Mouse (Mus musculus) midbrain, postnatal 0 days (tissue): ENCODE measurements around the gene Ccdc38. TPM values are rescaled to one million over a fixed set of nuclear protein-coding genes. Genes with fewer than 3 reads are reported as not detected.

Experiments
- ATAC-seq: fragments of 200-750 bp; cut with Nextera tagmentation; 2 replicates; pipeline ENCODE4 v1.8.0; 2017; ENCODE audit warnings: moderate number of reproducible peaks, mild to moderate bottlenecking, moderate TSS enrichment, moderate library complexity; ENCODE audit not compliant: low FRiP score
- DNase-seq: peaks from one replicate; pipeline ENCODE4 v3.0.0-alpha.2; 2015; ENCODE audit warnings: low spot score
- H3K27ac ChIP-seq: fragments of 300-500 bp; sonication (generic); 2 replicates; pipeline ENCODE4 v1.5.1; 2014; ENCODE audit warnings: low read depth, mild to moderate bottlenecking, low read length, mixed read lengths
- H3K27me3 ChIP-seq: fragments of 300-500 bp; sonication (generic); 2 replicates; pipeline ENCODE4 v1.6.1; 2014; ENCODE audit warnings: low read length, control low read depth, mixed read lengths; ENCODE audit not compliant: insufficient read depth
- H3K36me3 ChIP-seq: fragments of 300-500 bp; sonication (generic); 2 replicates; pipeline ENCODE4 v1.6.1; 2014; ENCODE audit warnings: low read length, control low read depth, mixed read lengths; ENCODE audit not compliant: insufficient read depth
- H3K4me1 ChIP-seq: fragments of 300-500 bp; sonication (generic); 2 replicates; pipeline ENCODE4 v1.6.1; 2014; ENCODE audit warnings: mild to moderate bottlenecking, control low read depth, antibody characterized with exemption, low read length, mixed read lengths; ENCODE audit not compliant: insufficient read depth
- H3K4me2 ChIP-seq: fragments of 300-500 bp; sonication (generic); 2 replicates; pipeline ENCODE4 v1.6.1; 2014; ENCODE audit warnings: low read depth, mild to moderate bottlenecking, low read length, mixed read lengths; ENCODE audit not compliant: poor library complexity, severe bottlenecking
- H3K4me3 ChIP-seq: fragments of 300-500 bp; sonication (generic); 2 replicates; pipeline ENCODE4 v1.5.1; 2014; ENCODE audit warnings: low read depth, mild to moderate bottlenecking, low read length, moderate library complexity
- H3K9ac ChIP-seq: fragments of 300-500 bp; sonication (generic); replicated peaks from 2 replicates; pipeline ENCODE4 v1.6.1; 2014; ENCODE audit warnings: mild to moderate bottlenecking, low read length, moderate library complexity, mixed read lengths; ENCODE audit not compliant: poor library complexity, severe bottlenecking
- H3K9me3 ChIP-seq: fragments of 300-500 bp; sonication (generic); 2 replicates; pipeline ENCODE4 v1.6.1; 2016; ENCODE audit warnings: low read length, control low read depth
- CTCF ChIP-seq: IDR thresholded peaks from 2 replicates; pipeline ENCODE4 v1.5.1; 2016; ENCODE audit warnings: antibody characterized with exemption, mild to moderate bottlenecking
- WGBS: fragments of 180-500 bp; shearing (Covaris S2); extraction: QIAGEN DNeasy Blood & Tissue Kit; methylation state at CpG from one replicate; pipeline ENCODE4 v1.1.7; 2014; 5-methylcytosine and 5-hydroxymethylcytosine counted together
- polyA plus RNA-seq: library from polyadenylated mRNA; unstranded; fragments of >200 nt; fragmentation: Nextera tagmentation; extraction: Ambion mirVana; gene quantifications from 2 replicates; pipeline ENCODE4 v1.2.1, GENCODE M21; 2015
- total RNA-seq: library from RNA; depleted of rRNA; stranded (reverse); fragments of >200 nt; gene quantifications from 2 replicates; pipeline ENCODE4 v1.2.3, GENCODE M21; 2014

Gene Ccdc38
- total and polyA plus RNA-seq, 2 experiments from 2014 or later = 0.52 to 4.4 TPM

DNA sequence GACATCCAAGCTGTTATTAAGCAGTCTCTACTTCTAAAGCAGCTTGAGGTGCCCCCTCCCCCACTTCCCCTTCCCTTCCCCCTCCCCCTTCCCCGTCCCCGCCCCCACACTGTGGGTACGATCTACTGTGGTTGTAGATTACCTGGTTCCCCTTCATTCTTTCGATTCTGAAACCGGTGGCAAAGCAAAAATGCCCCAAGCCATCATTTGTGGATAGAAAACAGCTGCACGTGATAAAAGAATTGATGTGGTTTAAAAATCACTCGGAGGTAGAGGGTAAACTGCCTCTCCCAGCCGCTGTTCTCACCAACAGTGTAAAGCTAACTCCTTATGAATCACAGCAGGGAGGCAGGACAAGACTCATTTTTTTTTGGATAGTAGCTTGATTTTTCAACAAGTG is 74.4 kb downstream of the Ccdc38 start:
- ATAC-seq (no peak), DNase-seq (no peak)
- H3K9ac ChIP-seq = no peak overlapping the region
- no peaks in the 10 kb centered on the region for H3K36me3 ChIP-seq
- H3K27ac ChIP-seq = no peak overlapping the region
- no peaks in the 10 kb centered on the region for H3K27me3 ChIP-seq
- TF ChIP-seq CTCF = no peak
- no peaks in the 10 kb centered on the region for H3K4me1 ChIP-seq
- no peak overlapping the region for H3K4me2 ChIP-seq
- H3K4me3 ChIP-seq = no peak overlapping the region
- WGBS = 74% methylated on average over 8 of the region's 8 CpGs
- H3K9me3 ChIP-seq = no peaks in the 10 kb centered on the region

DNA sequence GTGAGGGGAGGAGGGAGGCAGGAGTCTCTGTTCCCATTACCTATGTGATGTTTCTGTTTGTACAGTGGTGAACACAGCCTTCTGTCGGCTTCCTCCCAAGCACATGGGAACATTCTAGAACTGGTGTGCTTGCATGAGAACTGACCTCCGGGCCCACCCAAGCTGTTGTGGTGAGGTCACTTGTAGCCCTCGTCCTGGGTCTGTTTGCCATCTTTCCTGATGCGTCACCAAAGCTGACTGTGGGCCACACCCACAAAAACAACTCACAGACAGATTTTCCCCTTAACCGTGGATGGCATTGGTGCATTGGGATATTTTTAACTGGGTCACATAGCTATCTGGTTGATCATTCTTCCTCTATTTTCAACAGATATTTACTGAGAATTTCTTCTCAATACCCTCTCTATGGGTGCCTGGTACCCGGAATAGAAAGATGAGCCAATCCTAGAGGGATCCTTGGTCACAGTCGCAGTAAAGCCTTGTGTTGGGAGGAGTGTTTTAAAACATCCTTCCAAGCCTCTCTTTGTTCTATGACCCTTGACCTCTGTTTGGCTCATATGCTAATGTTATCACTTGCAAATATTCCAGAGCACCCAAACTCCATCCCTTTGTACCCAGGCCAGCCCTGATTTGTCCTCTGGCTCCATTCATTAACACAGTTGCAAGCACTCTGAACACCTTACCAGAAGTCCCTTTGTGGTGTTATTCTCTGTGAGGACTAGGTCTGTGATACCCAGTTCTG is 80.2 kb downstream of the Ccdc38 start:
- Histone ChIP-seq H3K4me3 (no peak overlapping the region), H3K9ac (no peak overlapping the region), H3K4me1 (no peaks in the 10 kb centered on the region), H3K27me3 (no peaks in the 10 kb centered on the region), H3K27ac (no peak overlapping the region), H3K9me3 (no peaks in the 10 kb centered on the region), H3K4me2 (no peak overlapping the region), H3K36me3 (no peaks in the 10 kb centered on the region)
- TF ChIP-seq CTCF = no peak
- WGBS = 70% methylated on average over 7 of the region's 7 CpGs
- DNase-seq (no peak), ATAC-seq (no peak)

DNA sequence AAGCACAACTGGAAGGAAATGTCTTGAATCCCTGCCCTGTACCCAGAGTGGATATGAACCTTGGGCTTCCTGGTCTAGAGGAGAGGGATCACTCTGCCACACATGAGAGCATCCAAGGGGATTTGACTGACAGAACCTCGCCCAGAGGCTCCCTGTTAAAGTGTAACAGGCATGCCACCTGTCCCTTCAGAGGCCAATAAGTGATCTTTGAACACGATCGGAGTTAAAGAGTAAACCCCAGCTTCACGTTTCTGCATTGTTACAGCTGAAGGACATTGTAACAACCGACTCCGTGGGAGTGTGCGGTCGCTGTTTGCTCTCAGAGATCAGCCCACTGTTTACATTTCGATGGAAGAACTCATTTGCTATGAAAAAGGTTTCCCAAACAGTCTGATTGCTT is 83.3 kb downstream of the Ccdc38 start:
- Histone ChIP-seq H3K9me3 (no peaks in the 10 kb centered on the region), H3K36me3 (no peaks in the 10 kb centered on the region), H3K4me2 (no peak overlapping the region), H3K4me3 (no peak overlapping the region), H3K4me1 (no peaks in the 10 kb centered on the region), H3K9ac (no peak overlapping the region), H3K27ac (no peak overlapping the region), H3K27me3 (no peaks in the 10 kb centered on the region)
- no peak for TF ChIP-seq CTCF
- ATAC-seq = no peak
- WGBS = 73% methylated on average over 9 of the region's 9 CpGs
- no peak for DNase-seq

DNA sequence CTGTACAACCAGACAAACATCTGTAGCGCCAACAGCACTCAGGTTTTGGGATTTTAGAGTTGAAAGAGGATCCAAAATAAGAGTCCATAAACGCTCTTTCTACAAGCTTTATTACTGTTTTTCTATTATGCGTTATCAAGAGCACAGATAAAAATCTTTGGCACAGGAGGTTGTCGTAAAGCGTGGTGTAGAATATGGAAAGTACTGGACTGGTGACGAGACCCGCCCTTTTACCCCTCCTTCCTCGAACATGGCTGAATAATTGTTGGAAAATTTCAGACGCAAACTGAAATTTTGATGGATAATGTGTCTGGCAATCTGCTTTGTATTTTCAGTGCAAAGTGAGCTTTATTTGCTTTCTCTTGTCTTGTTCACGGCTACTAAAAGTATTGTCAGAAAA is 83.7 kb downstream of the Ccdc38 start:
- Histone ChIP-seq H3K9me3 (no peaks in the 10 kb centered on the region), H3K27ac (no peak overlapping the region), H3K4me1 (no peaks in the 10 kb centered on the region), H3K36me3 (no peaks in the 10 kb centered on the region), H3K4me2 (no peak overlapping the region), H3K4me3 (no peak overlapping the region), H3K9ac (no peak overlapping the region), H3K27me3 (no peaks in the 10 kb centered on the region)
- DNase-seq (no peak), ATAC-seq (no peak)
- 91% methylated on average over 10 of the region's 10 CpGs for WGBS
- no peak for TF ChIP-seq CTCF

DNA sequence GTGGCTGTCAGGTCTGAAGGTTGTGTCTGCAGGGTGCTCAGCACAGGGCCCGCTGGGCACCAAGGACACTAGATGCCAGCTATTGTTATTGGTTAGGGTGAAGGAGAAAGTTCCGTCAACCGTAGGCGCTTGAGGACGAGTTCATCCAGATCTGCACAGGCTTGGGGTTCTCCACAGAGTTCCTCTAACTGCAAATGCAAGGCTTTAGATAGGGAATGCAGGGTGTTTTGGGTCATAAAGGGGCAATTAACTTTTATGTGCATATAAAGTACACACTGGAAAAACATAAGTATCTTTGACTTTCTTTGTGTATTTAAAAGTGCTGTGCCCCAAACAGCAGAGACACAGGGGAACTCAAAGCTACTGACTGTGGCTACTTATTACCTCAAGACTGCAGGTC is 89.9 kb downstream of the Ccdc38 start:
- H3K4me1 ChIP-seq = no peaks in the 10 kb centered on the region
- H3K27me3 ChIP-seq = no peaks in the 10 kb centered on the region
- 91% methylated on average over 5 of the region's 5 CpGs for WGBS
- no peak overlapping the region for H3K9ac ChIP-seq
- H3K27ac ChIP-seq = no peak overlapping the region
- no peak overlapping the region for H3K4me2 ChIP-seq
- H3K36me3 ChIP-seq = no peaks in the 10 kb centered on the region
- ATAC-seq = no peak
- DNase-seq = no peak
- no peaks in the 10 kb centered on the region for H3K9me3 ChIP-seq
- no peak for TF ChIP-seq CTCF
- H3K4me3 ChIP-seq = no peak overlapping the region

DNA sequence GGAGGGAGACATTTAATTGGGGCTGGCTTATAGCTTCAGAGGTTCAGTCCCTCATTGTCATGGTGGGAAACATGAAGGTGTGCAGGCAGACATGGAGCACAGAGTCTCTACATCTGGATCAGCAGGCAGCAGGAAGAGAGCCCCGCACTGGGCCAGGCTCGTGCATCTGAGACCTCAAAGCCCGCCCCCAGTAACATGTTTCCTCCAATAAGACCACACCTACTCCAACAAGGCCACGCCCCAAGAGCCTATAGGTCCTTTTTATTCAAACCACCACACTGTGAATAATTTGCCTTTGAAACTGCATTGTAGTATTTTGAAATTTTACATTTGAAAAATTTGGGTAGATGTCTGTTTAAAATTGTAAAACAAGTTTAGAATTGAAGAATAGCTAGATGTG is 91.7 kb downstream of the Ccdc38 start:
- Histone ChIP-seq H3K9ac (no peak overlapping the region), H3K36me3 (no peaks in the 10 kb centered on the region), H3K27ac (no peak overlapping the region), H3K4me3 (no peak overlapping the region), H3K9me3 (no peaks in the 10 kb centered on the region), H3K27me3 (no peaks in the 10 kb centered on the region), H3K4me1 (no peaks in the 10 kb centered on the region), H3K4me2 (no peak overlapping the region)
- DNase-seq (no peak), ATAC-seq (no peak)
- WGBS = 81% methylated on average over 4 of the region's 4 CpGs
- TF ChIP-seq CTCF = no peak
